Mouse (Mus musculus): ENCODE measurements around the gene Fgf8.

DNA sequence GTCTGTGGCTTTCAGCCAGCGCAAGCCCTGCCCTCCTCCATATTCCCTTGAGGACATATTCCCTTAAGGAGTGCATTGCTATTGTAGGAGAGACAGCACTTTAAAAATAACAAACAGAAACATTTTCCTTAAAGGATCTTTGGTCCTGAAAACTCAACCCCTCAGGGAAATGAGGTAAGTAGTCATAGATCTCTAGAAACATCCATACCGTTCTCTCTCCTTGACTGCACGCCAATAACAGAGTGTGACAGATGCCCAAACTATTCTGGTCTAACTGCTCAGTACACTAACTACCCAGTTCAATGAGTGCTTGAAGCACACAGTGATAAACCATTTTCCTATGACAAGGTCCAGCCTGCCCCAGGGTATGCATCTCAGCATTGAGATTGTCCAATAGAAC, 24.4 kb downstream of the Fgf8 start:
- TF ChIP-seq CTCF (IDR thresholded peaks at IDR 0.05): no peak
- TF ChIP-seq EP300 (IDR thresholded peaks at IDR 0.05): no peak
